Mouse (Mus musculus) heart, postnatal 0 days (tissue): ENCODE measurements around the gene Rasgrf2.

Source experiments
- CTCF ChIP-seq: IDR thresholded peaks from 2 replicates; pipeline ENCODE4 v1.5.1; 2016; ENCODE audit warnings: antibody characterized with exemption, control low read depth, low read depth
- EP300 ChIP-seq: IDR thresholded peaks from 2 replicates; pipeline ENCODE4 v1.6.1; 2016; ENCODE audit warnings: antibody characterized with exemption, low read depth

DNA sequence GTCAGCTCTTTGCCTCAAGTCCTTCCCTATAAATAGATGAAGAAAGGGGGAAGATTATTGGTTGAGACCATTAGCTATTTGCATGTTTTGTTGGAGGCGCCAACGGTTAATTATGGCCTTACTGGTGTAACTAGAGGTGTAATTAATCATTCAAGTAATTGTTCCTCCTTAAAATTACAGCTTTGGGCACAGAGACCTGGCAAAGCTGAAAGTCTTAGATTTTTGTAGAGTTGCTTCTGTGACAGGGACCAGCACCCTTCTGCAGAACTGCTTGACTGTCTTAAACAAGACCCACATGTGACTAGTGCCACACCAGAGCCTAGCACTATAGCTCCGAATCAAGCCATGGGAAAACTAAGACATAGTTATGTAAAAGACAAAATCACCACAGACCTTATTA lies 134.5 kb downstream of the Rasgrf2 start:
- TF ChIP-seq CTCF = no peak
- TF ChIP-seq EP300 = no peak
